Mouse (Mus musculus): Measurements from ENCODE around the gene Cdx2.
A peak's percentile ranks its signal among the peaks of the same experiment; 100 is the strongest.

The Cdx2 gene

GRCm38 (mm10) chr5:147292506-147293120 is 14.5 kb downstream of the Cdx2 start:
- DNase-seq (ENCODE audit: low read depth): peak; percentile 36

GRCm38 (mm10) chr5:147291764-147292505 is 15.1 kb downstream of the Cdx2 start:
- no peak for DNase-seq (ENCODE audit: low read depth)

- no peak for DNase-seq (ENCODE audit: low read depth)
Measured at GRCm38 (mm10) chr5:147284365-147284764, 22.7 kb downstream of the Cdx2 start.

- DNase-seq (ENCODE audit: low read depth): no peak
Measured at GRCm38 (mm10) chr5:147277547-147277925, 29.5 kb downstream of the Cdx2 start.

GRCm38 (mm10) chr5:147276701-147277546 is 30.1 kb downstream of the Cdx2 start:
- DNase-seq (ENCODE audit: low read depth): no peak

GRCm38 (mm10) chr5:147275761-147276160 is 31.3 kb downstream of the Cdx2 start:
- no peak for DNase-seq (ENCODE audit: low read depth)

- DNase-seq (ENCODE audit: low read depth): no peak
Measured at GRCm38 (mm10) chr5:147274174-147275141, 32.6 kb downstream of the Cdx2 start.

GRCm38 (mm10) chr5:147272808-147273345 is 34.2 kb downstream of the Cdx2 start:
- DNase-seq (ENCODE audit: low read depth): no peak

GRCm38 (mm10) chr5:147272046-147272807 is 34.8 kb downstream of the Cdx2 start:
- DNase-seq (ENCODE audit: low read depth): no peak

- no peak for DNase-seq (ENCODE audit: low read depth)
Measured at GRCm38 (mm10) chr5:147270673-147271655, 36.1 kb downstream of the Cdx2 start.

GRCm38 (mm10) chr5:147269926-147270672 is 37.0 kb downstream of the Cdx2 start, which contains the start of gene Pdx1:
Gene Pdx1, plus strand, starts transcription at chr5:147269959.
- no peak for DNase-seq (ENCODE audit: low read depth)

- DNase-seq (ENCODE audit: low read depth): no peak
Measured at GRCm38 (mm10) chr5:147269371-147269770, 37.7 kb downstream of the Cdx2 start.

- peak; percentile 8 for DNase-seq (ENCODE audit: low read depth)
Measured at GRCm38 (mm10) chr5:147268728-147269127, 38.3 kb downstream of the Cdx2 start.

GRCm38 (mm10) chr5:147267434-147267833 is 39.6 kb downstream of the Cdx2 start:
- DNase-seq (ENCODE audit: low read depth): no peak

- DNase-seq (ENCODE audit: low read depth): no peak
Measured at GRCm38 (mm10) chr5:147263945-147264344, 43.1 kb downstream of the Cdx2 start.

- DNase-seq (ENCODE audit: low read depth): no peak
Measured at GRCm38 (mm10) chr5:147261899-147262541, 45.0 kb downstream of the Cdx2 start.

- DNase-seq (ENCODE audit: low read depth): no peak
Measured at GRCm38 (mm10) chr5:147260778-147261177, 46.3 kb downstream of the Cdx2 start.

- no peak for DNase-seq (ENCODE audit: low read depth)
Measured at GRCm38 (mm10) chr5:147260189-147260588, 46.9 kb downstream of the Cdx2 start.

All from NIH3T3 (cell line).